Mouse (Mus musculus) lung, embryonic 16.5 days (tissue): ENCODE data around the gene Rpusd1. TPM values are rescaled to one million over a fixed set of nuclear protein-coding genes. Genes with fewer than 3 reads are reported as not detected.

Source experiments
- ATAC-seq: fragments of 200-750 bp; cut with Nextera tagmentation; 2 replicates; pipeline ENCODE4 v1.8.0; 2017; ENCODE audit warnings: low read depth, mild to moderate bottlenecking, moderate library complexity
- H3K27ac ChIP-seq: fragments of 300-500 bp; sonication (generic); 2 replicates; pipeline ENCODE4 v1.5.1; 2014; ENCODE audit warnings: mild to moderate bottlenecking, control low read depth, low read length
- H3K27me3 ChIP-seq: fragments of 300-500 bp; sonication (generic); 2 replicates; pipeline ENCODE4 v1.6.1; 2014; ENCODE audit warnings: low read depth, low read length, mixed read lengths; ENCODE audit not compliant: control insufficient read depth, insufficient read depth
- H3K36me3 ChIP-seq: fragments of 300-500 bp; sonication (generic); 2 replicates; pipeline ENCODE4 v1.6.1; 2014; ENCODE audit warnings: low read length; ENCODE audit not compliant: control insufficient read depth, insufficient read depth
- H3K4me1 ChIP-seq: fragments of 300-500 bp; sonication (generic); replicated peaks from 2 replicates; pipeline ENCODE4 v1.6.1; 2014; ENCODE audit warnings: low read length, mixed read lengths; ENCODE audit not compliant: control insufficient read depth, insufficient read depth
- H3K4me2 ChIP-seq: fragments of 300-500 bp; sonication (generic); 2 replicates; pipeline ENCODE4 v1.6.1; 2014; ENCODE audit warnings: low read depth, low read length, control low read depth
- H3K4me3 ChIP-seq: fragments of 300-500 bp; sonication (generic); 2 replicates; pipeline ENCODE4 v1.5.1; 2014; ENCODE audit warnings: mild to moderate bottlenecking, low read length, control low read depth
- H3K9ac ChIP-seq: fragments of 300-500 bp; sonication (generic); 2 replicates; pipeline ENCODE4 v1.6.1; 2014; ENCODE audit warnings: low read length, control low read depth
- H3K9me3 ChIP-seq: fragments of 300-500 bp; sonication (generic); 2 replicates; pipeline ENCODE4 v1.6.1; 2016; ENCODE audit warnings: low read length; ENCODE audit not compliant: control insufficient read depth
- WGBS: fragments of 180-500 bp; shearing (Covaris S2); extraction: QIAGEN DNeasy Blood & Tissue Kit; methylation state at CpG from one replicate; pipeline ENCODE4 v1.1.7; 2014; 5-methylcytosine and 5-hydroxymethylcytosine counted together
- polyA plus RNA-seq: library from polyadenylated mRNA; unstranded; fragments of >200 nt; fragmentation: Nextera tagmentation; extraction: Ambion mirVana; gene quantifications from 2 replicates; pipeline ENCODE4 v1.2.1, GENCODE M21; 2015

The Rpusd1 gene
- polyA plus RNA-seq, result 25.0 and 26.6 TPM in 2 replicates

- Histone ChIP-seq H3K9me3 (no peaks in the 10 kb centered on the region), H3K27me3 (no peaks in the 10 kb centered on the region), H3K36me3 (peaks cover 20% of the 10 kb centered on the region), H3K27ac (peak within 1 kb of the TSS; percentile 45), H3K4me2 (peak within 1 kb of the TSS; percentile 96), H3K4me3 (peak within 1 kb of the TSS; percentile 79), H3K9ac (peak within 1 kb of the TSS; percentile 93), H3K4me1 (peaks cover 15% of the 10 kb centered on the region)
- ATAC-seq, result peak; percentile 99
- 1% methylated on average over 37 of the region's 37 CpGs for WGBS
Observed at GRCm38 (mm10) chr17:25727265-25728008, at the start of gene Rpusd1, which contains the start of gene Chtf18. Gene Rpusd1, plus strand, starts transcription at chr17:25727670. Gene Chtf18, minus strand, starts transcription at chr17:25727419.

GRCm38 (mm10) chr17:25677969-25678368 is 49.5 kb upstream of the Rpusd1 start:
- Histone ChIP-seq H3K27me3 (no peaks in the 10 kb centered on the region), H3K9ac (no peak overlapping the region), H3K4me3 (no peak overlapping the region), H3K9me3 (no peaks in the 10 kb centered on the region), H3K36me3 (no peaks in the 10 kb centered on the region), H3K4me2 (no peak overlapping the region), H3K4me1 (no peaks in the 10 kb centered on the region), H3K27ac (no peak overlapping the region)
- WGBS, result 66% methylated on average over 6 of the region's 6 CpGs
- no peak for ATAC-seq

- no peaks in the 10 kb centered on the region for H3K36me3 ChIP-seq
- H3K27ac ChIP-seq, result no peak overlapping the region
- no peak overlapping the region for H3K9ac ChIP-seq
- WGBS, result 19% methylated on average over 5 of the region's 5 CpGs
- no peaks in the 10 kb centered on the region for H3K27me3 ChIP-seq
- H3K4me3 ChIP-seq, result no peak overlapping the region
- no peak overlapping the region for H3K4me2 ChIP-seq
- H3K4me1 ChIP-seq, result no peaks in the 10 kb centered on the region
- H3K9me3 ChIP-seq, result no peaks in the 10 kb centered on the region
- ATAC-seq, result no peak
Observed at GRCm38 (mm10) chr17:25679818-25680217, 47.7 kb upstream of the Rpusd1 start.

- 78% methylated on average over 4 of the region's 4 CpGs for WGBS
- no peak overlapping the region for H3K4me2 ChIP-seq
- H3K27ac ChIP-seq, result no peak overlapping the region
- no peaks in the 10 kb centered on the region for H3K4me1 ChIP-seq
- no peaks in the 10 kb centered on the region for H3K9me3 ChIP-seq
- H3K27me3 ChIP-seq, result no peaks in the 10 kb centered on the region
- H3K36me3 ChIP-seq, result no peaks in the 10 kb centered on the region
- ATAC-seq, result no peak
- H3K4me3 ChIP-seq, result no peak overlapping the region
- H3K9ac ChIP-seq, result no peak overlapping the region
Observed at GRCm38 (mm10) chr17:25681636-25682035, 45.8 kb upstream of the Rpusd1 start.

GRCm38 (mm10) chr17:25686323-25686722 is 41.1 kb upstream of the Rpusd1 start:
- Histone ChIP-seq H3K36me3 (no peaks in the 10 kb centered on the region), H3K4me1 (no peaks in the 10 kb centered on the region), H3K4me2 (no peak overlapping the region), H3K27me3 (no peaks in the 10 kb centered on the region), H3K4me3 (no peak overlapping the region), H3K9me3 (no peaks in the 10 kb centered on the region), H3K9ac (no peak overlapping the region), H3K27ac (no peak overlapping the region)
- whole genome bisulfite sequencing, result 42% methylated on average over 7 of the region's 7 CpGs
- no peak for ATAC-seq

- Histone ChIP-seq H3K27me3 (no peaks in the 10 kb centered on the region), H3K4me1 (no peaks in the 10 kb centered on the region), H3K4me2 (no peak overlapping the region), H3K9ac (no peak overlapping the region), H3K27ac (no peak overlapping the region), H3K9me3 (no peaks in the 10 kb centered on the region), H3K4me3 (no peak overlapping the region), H3K36me3 (no peaks in the 10 kb centered on the region)
- 67% methylated on average over 4 of the region's 4 CpGs for WGBS
- no peak for ATAC-seq
Observed at GRCm38 (mm10) chr17:25688922-25689321, 38.5 kb upstream of the Rpusd1 start.

GRCm38 (mm10) chr17:25696263-25696662 is 31.2 kb upstream of the Rpusd1 start:
- no peak overlapping the region for H3K4me2 ChIP-seq
- WGBS, result 14% methylated on average over 1 of the region's 1 CpGs
- H3K36me3 ChIP-seq, result no peaks in the 10 kb centered on the region
- H3K4me1 ChIP-seq, result no peaks in the 10 kb centered on the region
- H3K9me3 ChIP-seq, result no peaks in the 10 kb centered on the region
- no peak overlapping the region for H3K27ac ChIP-seq
- no peak overlapping the region for H3K9ac ChIP-seq
- ATAC-seq, result no peak
- H3K27me3 ChIP-seq, result no peaks in the 10 kb centered on the region
- no peak overlapping the region for H3K4me3 ChIP-seq

- Histone ChIP-seq H3K9ac (no peak overlapping the region), H3K4me1 (no peaks in the 10 kb centered on the region), H3K27me3 (no peaks in the 10 kb centered on the region), H3K27ac (no peak overlapping the region), H3K4me2 (no peak overlapping the region), H3K36me3 (no peaks in the 10 kb centered on the region), H3K4me3 (no peak overlapping the region), H3K9me3 (no peaks in the 10 kb centered on the region)
- 6% methylated on average over 7 of the region's 7 CpGs for WGBS
- peak; percentile 38; the same call in 1 of the 2 replicates for ATAC-seq
Observed at GRCm38 (mm10) chr17:25698446-25698845, 29.0 kb upstream of the Rpusd1 start.

- Histone ChIP-seq H3K36me3 (no peaks in the 10 kb centered on the region), H3K27me3 (no peaks in the 10 kb centered on the region), H3K9ac (no peak overlapping the region), H3K4me3 (no peak overlapping the region), H3K9me3 (no peaks in the 10 kb centered on the region), H3K4me2 (no peak overlapping the region), H3K27ac (no peak overlapping the region), H3K4me1 (no peaks in the 10 kb centered on the region)
- no peak for ATAC-seq
- 58% methylated on average over 9 of the region's 9 CpGs for WGBS
Observed at GRCm38 (mm10) chr17:25700863-25701496, 26.5 kb upstream of the Rpusd1 start.
